Mouse (Mus musculus): ENCODE measurements around the gene Mov10l1. TPM values are rescaled to one million over a fixed set of nuclear protein-coding genes. Genes with fewer than 3 reads are reported as not detected.
A peak's percentile ranks its signal among the peaks of the same experiment; 100 is the strongest.

Mov10l1 gene
- total RNA-seq, 2 experiments from 2014 or later = 89.7 to 92.7 TPM

DNA sequence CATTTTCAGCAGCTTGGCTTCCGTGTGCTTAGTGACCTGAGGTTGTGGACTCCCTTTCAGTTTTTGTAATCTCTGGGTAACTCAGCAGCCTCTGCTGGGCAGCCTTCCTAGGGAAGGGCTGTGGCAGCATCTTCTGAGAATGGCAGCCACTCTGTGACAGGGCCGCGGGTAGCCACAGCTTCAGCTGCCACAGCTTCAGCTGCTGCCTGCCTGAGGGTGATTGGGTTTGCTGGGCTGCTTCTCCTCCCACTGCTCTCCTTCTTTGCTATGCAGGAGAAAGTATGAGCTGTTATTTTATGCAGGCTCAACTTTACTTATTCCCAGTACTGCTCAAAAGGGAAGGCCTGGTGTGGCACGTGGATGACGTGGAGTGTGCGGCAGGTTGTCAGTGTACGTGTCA, 24.3 kb downstream of the Mov10l1 start:
- intact Hi-C loops (cut with DNase I) = no loop called here
- DNase-seq = no peak

DNA sequence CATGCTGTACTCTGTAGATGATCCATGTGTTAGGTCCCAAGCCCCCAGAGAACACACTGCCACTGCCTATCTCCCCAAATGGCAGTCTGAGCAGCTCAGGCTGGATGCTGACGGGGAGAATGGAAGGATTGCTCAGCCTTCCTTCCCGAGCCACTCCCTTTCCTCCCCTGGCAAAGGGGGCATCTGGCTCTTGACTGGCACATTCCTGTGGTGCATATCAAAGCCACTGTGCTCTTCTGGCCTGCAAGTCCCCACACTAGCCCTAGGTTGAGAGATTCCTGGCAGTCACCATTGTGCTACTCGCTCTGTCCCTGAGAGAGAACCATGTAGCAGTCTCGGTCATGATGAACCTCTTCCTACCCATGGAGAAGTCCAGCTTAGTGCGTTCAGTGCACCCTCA, 25.1 kb downstream of the Mov10l1 start:
- DNase-seq = no peak
- intact Hi-C loops (cut with DNase I) = no loop called here

DNA sequence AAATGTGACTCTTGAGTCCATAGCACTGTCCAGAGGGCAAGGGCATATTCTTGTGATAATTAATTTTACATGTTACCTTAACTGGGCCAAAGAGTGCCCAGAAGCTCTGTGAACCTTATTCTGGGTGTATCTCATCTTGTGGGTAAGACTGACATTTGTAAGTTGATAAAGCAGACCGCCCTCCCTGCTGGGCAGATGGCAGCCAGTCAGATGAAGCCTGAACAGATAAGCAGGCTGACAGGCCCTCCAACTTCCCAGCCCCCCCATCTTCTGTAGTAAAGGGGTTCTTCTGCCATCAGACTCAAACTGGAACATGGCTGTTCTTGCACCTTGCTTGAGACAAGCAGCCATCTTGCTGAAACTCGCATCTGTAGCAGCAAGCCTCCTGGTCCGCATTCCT, 34.0 kb downstream of the Mov10l1 start:
- intact Hi-C loops (cut with DNase I) = no loop called here
- DNase-seq = no peak

DNA sequence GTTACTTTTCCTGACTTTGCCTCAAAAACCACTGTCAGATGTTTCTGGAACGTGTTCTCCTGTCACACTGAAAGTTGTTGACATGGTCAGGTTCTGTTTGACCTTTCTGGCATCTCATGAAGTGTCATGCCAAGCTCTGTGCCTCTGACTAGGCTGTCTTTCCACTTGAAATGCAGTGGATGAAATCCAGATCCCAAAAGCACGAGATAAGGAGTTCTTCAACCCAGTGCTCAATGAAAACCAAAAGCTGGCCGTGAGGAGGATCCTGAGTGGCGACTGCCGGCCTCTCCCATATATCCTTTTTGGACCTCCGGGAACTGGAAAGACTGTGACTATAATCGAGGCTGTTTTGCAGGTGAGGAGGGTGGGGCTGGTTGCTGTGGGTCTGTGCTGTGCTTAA, 37.4 kb downstream of the Mov10l1 start:
- intact Hi-C loops (cut with DNase I) = loop anchor here (5.0 kb wide), 1 partner anchor 52 kb away; no protein-coding TSS in a partner anchor
- peak; percentile 20 to 21 for DNase-seq

DNA sequence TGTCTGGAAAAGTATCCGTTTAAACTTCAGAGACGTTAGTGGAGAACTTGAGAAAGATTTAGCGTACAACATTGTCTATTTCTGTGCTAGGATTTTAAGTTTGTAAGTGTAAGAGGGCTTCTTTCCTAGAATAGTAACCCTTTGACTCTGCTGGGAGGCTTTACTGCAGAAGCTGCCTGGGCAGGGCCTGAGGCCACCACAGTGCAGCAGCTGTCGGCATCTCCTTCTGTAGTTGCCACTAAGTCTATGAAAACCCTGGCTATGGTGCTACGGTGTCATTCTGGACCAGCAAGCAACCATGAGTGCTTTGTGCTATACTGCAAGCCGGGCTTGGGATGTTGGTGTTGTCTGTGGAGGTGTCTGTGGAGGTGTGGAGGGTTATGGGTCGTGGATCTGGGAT, 37.8 kb downstream of the Mov10l1 start:
- peak in 1 of 2 experiments; percentile 13 for DNase-seq
- intact Hi-C loops (cut with DNase I) = loop anchor here (5.0 kb wide), 1 partner anchor 52 kb away; no protein-coding TSS in a partner anchor

DNA sequence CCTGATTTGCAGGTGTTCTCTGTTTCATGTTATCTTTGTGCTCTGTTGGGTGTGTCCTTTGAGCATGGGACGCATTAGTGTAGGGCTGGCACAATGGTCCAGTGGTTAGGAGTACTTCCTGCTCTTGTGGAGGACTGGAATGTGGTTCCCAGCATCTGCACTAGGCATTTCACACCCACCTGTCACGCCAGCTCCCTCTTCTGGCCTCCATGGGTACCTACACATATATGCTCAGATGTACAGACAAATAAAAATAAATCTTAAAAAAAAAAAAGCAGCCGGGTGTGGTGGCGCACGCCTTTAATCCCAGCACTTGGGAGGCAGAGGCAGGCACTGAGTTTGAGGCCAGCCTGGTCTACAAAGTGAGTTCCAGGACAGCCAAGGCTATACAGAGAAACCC, 61.7 kb downstream of the Mov10l1 start:
- intact Hi-C loops (cut with DNase I) = no loop called here
- DNase-seq = no peak

DNA sequence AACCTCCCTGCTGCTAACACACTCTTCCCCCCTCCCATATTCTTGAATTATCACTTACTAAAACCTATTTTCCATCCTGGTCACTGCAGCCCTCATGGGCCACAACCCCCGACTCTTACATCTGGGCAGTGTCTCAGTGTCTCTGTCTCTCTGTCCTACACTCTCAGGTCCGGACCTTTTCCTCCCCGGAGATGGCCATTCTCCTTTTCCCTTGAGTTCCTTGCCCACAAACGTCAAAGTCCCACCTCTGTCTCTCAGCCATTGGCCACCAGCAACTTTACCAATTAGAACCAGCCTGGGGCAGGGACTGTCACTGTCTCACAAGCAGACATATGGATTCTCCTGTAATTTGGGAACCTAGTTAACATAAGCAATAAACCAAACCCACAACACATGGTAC, 63.6 kb downstream of the Mov10l1 start:
- intact Hi-C loops (cut with DNase I) = no loop called here
- no peak for DNase-seq

DNA sequence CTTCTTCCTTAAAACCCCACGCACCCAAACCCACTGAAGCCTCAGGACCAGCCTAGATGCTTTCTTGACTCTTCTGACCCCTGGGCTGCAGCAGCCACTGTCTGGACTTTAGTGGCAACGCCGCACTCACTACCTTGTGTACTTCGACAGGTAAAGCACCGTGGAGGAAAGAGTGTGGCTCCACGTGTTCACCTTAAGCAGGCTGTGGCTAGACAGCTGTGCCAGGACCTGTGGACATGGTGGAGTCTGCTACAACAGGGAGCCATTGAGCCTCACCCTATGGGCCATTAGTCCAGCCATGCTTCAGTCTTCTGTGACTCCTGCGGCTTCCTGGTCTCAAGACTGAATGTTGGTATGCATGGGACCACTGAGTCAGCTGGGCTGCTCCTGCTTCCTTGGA, 72.0 kb downstream of the Mov10l1 start:
- intact Hi-C loops (cut with DNase I) = no loop called here

DNA sequence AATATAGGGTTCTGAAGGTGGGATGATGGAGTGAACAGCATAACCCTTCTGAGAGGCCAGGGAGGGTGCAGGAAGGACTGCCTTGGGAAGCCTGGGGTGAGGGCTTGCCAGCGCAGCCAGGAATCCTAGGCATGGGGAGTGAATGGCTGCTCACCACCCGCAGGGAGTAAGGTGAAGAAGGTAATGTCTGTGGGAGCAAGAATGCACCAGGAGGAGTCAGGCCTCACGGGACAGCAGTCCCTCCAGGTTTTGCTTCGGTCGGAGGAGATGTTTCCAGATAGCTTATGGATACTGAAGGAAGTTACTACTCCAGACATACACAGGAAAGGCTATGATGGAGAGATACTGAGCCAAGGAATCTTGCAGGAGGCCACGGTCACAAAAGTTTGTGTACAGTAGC, 76.0 kb downstream of the Mov10l1 start:
- intact Hi-C loops (cut with DNase I) = no loop called here

More for the DNA sequence above, 72.0 kb downstream of the Mov10l1 start:
- no peak for DNase-seq

DNA sequence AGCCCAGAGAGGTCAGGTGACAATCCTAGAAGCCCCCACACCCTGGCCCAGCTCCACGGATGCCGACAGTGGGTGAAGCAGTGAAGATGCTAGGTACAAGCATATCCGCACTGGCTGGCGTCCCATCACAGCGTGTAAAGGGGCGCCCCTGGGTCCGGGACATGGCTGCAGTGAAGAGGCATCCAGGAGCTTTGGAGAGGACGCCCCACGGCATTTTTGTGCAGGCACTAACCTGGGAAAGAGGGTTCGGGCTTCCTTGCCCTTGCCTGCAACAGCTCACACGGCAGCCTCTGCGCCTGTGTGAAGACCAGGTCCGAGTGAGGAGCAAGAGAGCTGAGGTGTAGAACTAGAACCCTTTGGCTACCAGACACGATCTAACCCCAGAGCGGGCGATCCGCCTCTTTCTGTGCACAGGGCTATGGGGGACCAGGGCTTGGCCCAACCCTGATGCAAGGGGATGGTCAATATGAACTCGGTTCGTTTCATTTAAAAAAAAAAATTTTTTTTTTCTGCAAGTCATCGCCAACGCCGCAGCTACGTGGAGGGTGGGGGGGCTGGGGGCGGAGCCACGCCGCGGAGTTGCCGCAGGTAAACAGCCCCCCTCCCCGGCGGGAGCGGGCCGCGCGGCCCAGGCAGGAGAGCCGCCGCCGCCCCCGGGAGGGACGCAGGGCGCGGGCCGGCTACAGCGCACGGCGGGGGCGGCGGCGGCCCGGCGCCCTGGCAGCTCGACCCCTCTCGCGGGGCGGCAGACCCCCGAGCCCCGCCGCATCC, 76.6 kb downstream of the Mov10l1 start, which contains the start of gene Panx2:
TSS of gene Panx2 (plus strand) at position 574 of the 771 bp plus-strand sequence.
- intact Hi-C loops (cut with DNase I) = no loop called here
- DNase-seq = no peak

More for the DNA sequence above, 76.0 kb downstream of the Mov10l1 start:
- no peak for DNase-seq

DNA sequence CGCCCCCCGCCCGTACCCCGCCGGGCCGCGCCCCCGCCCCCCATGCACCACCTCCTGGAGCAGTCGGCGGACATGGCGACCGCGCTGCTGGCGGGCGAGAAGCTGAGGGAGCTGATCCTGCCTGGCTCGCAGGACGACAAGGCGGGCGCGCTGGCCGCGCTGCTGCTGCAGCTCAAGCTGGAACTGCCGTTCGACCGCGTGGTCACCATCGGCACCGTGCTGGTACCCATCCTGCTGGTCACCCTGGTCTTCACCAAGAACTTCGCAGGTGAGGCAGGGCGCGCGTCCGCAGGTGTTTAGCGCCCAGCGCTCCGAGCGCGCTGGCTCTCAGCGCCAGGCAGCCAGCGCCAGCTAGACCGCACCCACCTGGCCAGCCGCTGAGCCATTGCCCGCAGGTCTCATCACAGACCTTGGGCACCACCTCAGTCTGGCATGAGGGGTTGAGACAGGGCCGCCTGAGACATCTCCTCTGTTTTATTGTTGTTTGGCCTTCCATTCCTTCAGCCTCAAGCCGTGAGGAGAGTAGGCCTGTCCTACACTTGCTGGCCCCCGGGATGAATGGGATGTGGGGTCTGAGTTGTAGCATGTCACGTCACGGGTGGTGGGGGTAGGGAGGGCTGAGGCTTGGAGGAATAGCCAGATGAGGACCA, 77.4 kb downstream of the Mov10l1 start:
- intact Hi-C loops (cut with DNase I) = no loop called here
- DNase-seq = no peak

DNA sequence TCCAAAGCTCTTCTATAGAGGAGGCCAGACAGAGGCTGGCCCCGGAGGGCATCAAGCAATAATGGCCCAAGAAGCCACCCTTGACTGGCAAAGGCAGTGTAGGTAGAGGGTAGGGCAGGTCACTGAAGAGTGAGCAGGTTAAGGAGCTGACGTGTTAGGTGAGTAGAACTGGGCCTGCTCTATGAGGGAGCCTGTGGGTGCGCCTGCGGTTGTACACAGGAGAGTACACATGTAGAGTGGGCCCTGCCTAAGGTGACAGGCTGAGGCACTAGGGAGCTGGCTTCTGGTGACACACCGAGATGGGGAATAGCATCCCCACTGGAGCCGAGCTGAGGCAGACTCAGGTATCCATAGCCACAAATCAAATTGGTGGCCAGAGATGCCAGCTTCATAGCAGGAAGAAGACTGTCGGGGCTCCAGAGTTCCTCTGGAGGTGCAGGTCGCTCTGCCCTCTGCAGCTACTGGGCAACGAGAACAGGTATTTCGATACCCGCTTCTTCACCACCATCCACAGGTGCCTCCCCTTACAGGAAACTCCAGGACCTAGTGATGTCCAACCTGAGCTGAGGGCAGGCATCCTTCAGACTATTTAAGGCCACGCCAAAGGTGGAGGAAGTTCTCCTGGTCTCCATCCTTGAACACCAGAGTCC, 78.2 kb downstream of the Mov10l1 start:
- intact Hi-C loops (cut with DNase I) = no loop called here
- DNase-seq = no peak

DNA sequence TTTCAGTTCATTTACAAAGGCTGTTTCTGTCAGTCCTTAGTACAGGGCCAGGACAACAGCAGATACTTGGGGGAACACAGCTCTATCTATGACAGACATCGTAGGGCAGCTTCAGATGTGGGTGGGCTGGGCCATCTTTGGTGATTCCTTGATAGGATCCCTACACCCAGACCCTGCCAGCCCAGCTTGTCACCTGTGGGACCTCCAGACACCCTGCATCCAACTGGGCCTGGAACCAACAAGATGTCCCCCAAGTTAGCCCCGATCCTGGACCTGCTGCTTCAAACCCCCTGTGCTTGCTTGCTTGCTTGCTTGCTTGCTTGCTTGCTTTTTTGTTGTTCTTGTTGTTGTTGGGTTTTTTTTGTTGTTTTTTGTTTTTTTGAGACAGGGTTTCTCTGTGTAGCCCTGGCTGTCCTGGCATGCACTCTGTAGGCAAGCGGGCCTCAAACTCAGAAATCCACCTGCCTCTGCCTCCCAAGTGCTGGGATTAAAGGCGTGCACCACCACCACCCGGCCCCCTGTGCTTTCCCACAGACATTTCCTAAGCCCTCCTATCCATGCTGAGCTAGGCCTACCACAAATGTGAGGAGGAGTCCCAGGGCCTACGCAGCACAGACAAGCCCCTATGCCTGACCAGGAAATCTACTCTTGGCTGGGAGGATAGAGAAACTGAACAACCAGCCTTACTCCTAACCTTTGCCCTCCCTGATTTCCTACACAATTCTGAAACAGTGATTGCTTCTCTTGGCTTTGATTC, 79.2 kb downstream of the Mov10l1 start:
- intact Hi-C loops (cut with DNase I) = no loop called here

DNA sequence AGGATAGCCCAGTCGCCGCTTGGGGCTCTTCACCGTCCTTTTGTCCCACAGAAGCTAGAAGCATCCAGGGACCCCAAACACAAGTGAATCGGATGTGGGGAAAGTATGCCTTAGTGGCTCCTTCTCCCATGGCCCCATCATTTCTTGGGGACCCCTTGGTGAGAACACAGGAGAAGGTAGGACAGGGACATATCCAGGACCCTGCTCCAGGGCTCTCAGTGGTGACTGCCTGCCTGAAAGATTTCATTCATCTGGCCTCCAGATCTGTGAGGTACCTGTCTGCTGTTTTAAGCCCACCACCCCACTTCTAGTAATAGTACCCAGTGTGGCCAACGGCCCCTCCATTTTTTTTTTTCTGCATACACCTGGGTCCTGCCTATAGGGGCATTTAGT, 79.8 kb downstream of the Mov10l1 start:
- DNase-seq = no peak
- intact Hi-C loops (cut with DNase I) = no loop called here

More for the DNA sequence above, 79.2 kb downstream of the Mov10l1 start:
- no peak for DNase-seq

DNA sequence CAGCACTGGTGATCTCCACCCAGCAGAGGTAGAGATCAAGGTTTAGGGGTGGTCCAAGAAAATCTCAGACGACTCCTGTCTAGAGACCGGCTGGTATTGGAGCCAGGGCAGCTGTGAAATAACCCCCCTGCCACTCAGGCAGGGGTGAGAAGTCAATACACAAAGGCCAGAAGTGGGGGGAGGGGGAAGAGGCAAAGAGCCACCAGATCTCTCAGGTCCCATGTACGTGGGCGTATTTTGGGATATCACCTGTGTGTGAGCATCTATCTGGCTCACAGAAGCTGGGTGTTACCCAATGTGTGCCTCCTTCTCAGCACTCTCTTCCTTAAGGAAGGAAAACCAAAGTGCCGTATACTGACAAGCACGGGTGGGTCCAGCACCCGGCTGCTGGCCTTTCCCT, 80.3 kb downstream of the Mov10l1 start:
- no peak for DNase-seq
- intact Hi-C loops (cut with DNase I) = no loop called here

DNA sequence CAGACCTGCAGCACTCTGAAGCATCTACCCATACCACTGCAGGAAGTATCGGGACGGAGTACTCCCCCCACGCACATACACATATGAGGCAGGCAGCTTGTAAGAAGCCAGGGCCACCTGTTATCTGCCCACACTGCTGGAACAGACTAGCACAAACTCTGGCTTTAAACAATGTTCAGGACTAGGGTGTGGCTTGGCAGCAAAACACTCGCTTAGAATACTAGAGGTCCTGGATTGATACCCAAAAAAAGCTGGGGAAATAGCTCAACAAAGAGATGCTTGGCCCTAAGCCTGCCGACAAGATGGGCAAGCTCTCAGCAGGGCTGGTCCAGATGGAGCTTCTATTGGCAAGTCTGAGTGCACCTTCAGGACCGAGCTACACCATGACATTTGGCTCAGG, 80.8 kb downstream of the Mov10l1 start:
- intact Hi-C loops (cut with DNase I) = no loop called here
- no peak for DNase-seq

DNA sequence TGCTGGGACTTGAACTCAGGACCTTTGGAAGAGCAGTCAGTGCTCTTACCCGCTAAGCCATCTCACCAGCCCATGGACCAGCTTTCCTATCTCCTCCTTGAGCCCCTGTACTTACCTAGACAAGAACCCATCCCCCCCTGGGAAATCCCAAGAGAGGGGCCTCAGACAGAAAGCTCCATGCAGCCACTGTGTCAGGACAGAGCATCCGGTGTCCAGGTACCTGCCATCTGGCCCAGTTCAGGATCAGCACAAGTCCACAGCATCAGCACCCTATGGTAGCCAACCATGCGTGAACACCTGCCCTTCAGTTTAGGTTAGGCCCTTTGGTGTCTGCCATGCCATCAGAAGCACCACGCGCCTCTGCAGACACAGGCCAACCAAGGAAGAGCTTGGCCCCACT, 82.2 kb downstream of the Mov10l1 start:
- DNase-seq = no peak
- intact Hi-C loops (cut with DNase I) = no loop called here

DNA sequence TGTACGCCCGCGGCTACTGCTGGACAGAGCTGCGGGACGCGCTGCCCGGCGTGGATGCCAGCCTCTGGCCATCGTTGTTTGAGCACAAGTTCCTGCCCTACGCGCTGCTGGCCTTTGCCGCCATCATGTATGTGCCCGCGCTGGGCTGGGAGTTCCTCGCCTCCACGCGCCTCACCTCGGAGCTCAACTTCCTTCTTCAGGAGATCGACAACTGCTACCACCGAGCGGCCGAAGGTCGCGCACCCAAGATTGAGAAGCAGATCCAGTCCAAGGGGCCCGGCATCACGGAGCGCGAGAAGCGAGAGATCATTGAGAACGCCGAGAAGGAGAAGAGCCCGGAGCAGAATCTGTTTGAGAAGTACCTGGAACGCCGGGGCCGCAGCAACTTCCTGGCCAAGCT, 84.9 kb downstream of the Mov10l1 start:
- intact Hi-C loops (cut with DNase I) = no loop called here
- DNase-seq = no peak

DNA sequence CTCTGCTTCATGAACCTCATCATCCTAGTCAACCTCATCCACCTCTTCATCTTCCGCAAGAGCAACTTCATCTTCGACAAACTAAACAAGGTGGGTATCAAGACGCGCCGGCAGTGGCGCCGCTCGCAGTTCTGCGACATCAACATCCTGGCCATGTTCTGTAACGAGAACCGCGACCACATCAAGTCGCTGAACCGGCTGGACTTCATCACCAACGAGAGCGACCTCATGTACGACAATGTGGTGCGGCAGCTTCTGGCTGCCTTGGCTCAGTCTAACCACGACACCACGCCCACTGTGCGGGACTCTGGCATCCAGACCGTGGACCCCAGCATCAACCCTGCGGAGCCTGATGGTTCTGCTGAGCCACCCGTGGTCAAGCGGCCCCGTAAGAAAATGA, 85.5 kb downstream of the Mov10l1 start:
- DNase-seq = no peak
- intact Hi-C loops (cut with DNase I) = no loop called here

DNA sequence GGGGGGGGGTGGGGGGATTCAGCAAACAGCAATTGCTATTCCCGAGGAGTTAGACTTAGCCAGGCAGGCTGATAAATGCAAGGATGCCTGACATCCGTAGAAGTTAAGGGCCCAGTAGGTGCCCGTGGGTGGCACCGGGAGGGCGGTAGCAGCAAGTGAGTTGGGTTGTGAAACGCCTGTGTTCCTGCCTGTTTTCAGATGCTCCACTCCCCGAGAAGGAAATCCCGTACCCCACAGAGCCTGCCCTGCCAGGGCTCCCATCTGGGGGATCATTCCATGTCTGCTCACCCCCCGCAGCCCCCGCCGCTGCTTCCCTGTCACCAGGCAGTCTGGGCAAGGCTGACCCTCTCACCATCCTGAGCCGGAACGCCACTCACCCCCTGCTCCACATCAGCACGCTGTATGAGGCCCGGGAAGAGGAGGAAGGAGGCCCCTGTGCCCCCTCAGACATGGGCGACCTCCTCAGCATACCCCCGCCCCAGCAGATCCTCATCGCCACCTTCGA, 86.7 kb downstream of the Mov10l1 start:
- DNase-seq = no peak
- intact Hi-C loops (cut with DNase I) = no loop called here

DNA sequence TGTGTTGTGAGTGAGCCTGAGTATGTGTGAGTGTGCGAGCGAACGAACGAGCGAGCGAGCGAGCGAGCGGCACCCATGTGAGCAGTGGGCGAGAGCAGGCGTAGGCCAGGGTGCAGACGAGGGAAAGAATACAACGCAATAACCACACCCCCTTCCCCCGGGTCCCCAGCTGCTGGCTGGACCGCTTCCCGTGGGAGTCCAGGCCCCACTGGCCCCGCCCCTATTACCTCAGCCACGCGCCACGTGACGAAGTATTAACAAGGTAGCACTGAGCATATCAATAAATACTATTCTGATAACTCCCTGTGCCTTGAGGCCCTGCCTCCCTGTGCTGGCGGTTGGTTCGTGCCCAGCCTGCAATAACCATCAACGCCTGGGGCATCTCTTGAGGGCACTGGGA, 87.9 kb downstream of the Mov10l1 start:
- intact Hi-C loops (cut with DNase I) = loop anchor here (5.0 kb wide), 1 partner anchor 48 kb away; no protein-coding TSS in a partner anchor
- no peak for DNase-seq

All from heart, postnatal 36 days (tissue).